Mouse (Mus musculus): Measurements from ENCODE around the gene Gpalpp1.
A peak's percentile ranks its signal among the peaks of the same experiment; 100 is the strongest.

Gpalpp1 gene

GRCm38 (mm10) chr14:76110396-76111221 lies at the start of gene Gpalpp1, which contains the start of gene Nufip1:
Gene Gpalpp1 (minus strand): TSS chr14:76110760.
Gene Nufip1 (plus strand): TSS chr14:76110891.
- peak; percentile 87 to 89 for DNase-seq (ENCODE audit: low spot score in 2 of 2)

GRCm38 (mm10) chr14:76158192-76158785 lies 47.7 kb upstream of the Gpalpp1 start:
- DNase-seq (ENCODE audit: low spot score in 2 of 2): no peak

- DNase-seq (ENCODE audit: low spot score in 2 of 2): no peak
Measured at GRCm38 (mm10) chr14:76153828-76154227, 43.3 kb upstream of the Gpalpp1 start.

- DNase-seq (ENCODE audit: low spot score in 2 of 2): no peak
Measured at GRCm38 (mm10) chr14:76153003-76153675, 42.6 kb upstream of the Gpalpp1 start.

GRCm38 (mm10) chr14:76152162-76153002 lies 41.8 kb upstream of the Gpalpp1 start:
- DNase-seq (ENCODE audit: low spot score in 2 of 2): peak; percentile 87 to 95

- no peak for DNase-seq (ENCODE audit: low spot score in 2 of 2)
Measured at GRCm38 (mm10) chr14:76151820-76152161, 41.2 kb upstream of the Gpalpp1 start.

GRCm38 (mm10) chr14:76151011-76151410 lies 40.5 kb upstream of the Gpalpp1 start:
- no peak for DNase-seq (ENCODE audit: low spot score in 2 of 2)

- no peak for DNase-seq (ENCODE audit: low spot score in 2 of 2)
Measured at GRCm38 (mm10) chr14:76150499-76150898, 39.9 kb upstream of the Gpalpp1 start.

GRCm38 (mm10) chr14:76149531-76150179 lies 39.1 kb upstream of the Gpalpp1 start:
- DNase-seq (ENCODE audit: low spot score in 2 of 2): peak in 1 of 2 experiments; percentile 35

GRCm38 (mm10) chr14:76148294-76148693 lies 37.7 kb upstream of the Gpalpp1 start:
- no peak for DNase-seq (ENCODE audit: low spot score in 2 of 2)

GRCm38 (mm10) chr14:76147061-76147460 lies 36.5 kb upstream of the Gpalpp1 start:
- DNase-seq (ENCODE audit: low spot score in 2 of 2): no peak

GRCm38 (mm10) chr14:76145868-76146267 lies 35.3 kb upstream of the Gpalpp1 start:
- DNase-seq (ENCODE audit: low spot score in 2 of 2): no peak

GRCm38 (mm10) chr14:76145248-76145647 lies 34.7 kb upstream of the Gpalpp1 start:
- DNase-seq (ENCODE audit: low spot score in 2 of 2): no peak

GRCm38 (mm10) chr14:76134975-76135374 lies 24.4 kb upstream of the Gpalpp1 start:
- DNase-seq (ENCODE audit: low spot score in 2 of 2): no peak

GRCm38 (mm10) chr14:76128174-76128573 lies 17.6 kb upstream of the Gpalpp1 start:
- DNase-seq (ENCODE audit: low spot score in 2 of 2): no peak

- no peak for DNase-seq (ENCODE audit: low spot score in 2 of 2)
Measured at GRCm38 (mm10) chr14:76127311-76127710, 16.8 kb upstream of the Gpalpp1 start.

- no peak for DNase-seq (ENCODE audit: low spot score in 2 of 2)
Measured at GRCm38 (mm10) chr14:76122663-76123058, 12.1 kb upstream of the Gpalpp1 start.

- DNase-seq (ENCODE audit: low spot score in 2 of 2): peak in 1 of 2 experiments; percentile 30
Measured at GRCm38 (mm10) chr14:76121901-76122662, 11.5 kb upstream of the Gpalpp1 start.

GRCm38 (mm10) chr14:76120472-76120871 lies 9.9 kb upstream of the Gpalpp1 start:
- no peak for DNase-seq (ENCODE audit: low spot score in 2 of 2)

GRCm38 (mm10) chr14:76118963-76119362 lies 8.4 kb upstream of the Gpalpp1 start:
- no peak for DNase-seq (ENCODE audit: low spot score in 2 of 2)

Measured in frontal cortex, postnatal 10 days (tissue).